Mouse (Mus musculus): ENCODE results near the gene Fbxl17.

DNA sequence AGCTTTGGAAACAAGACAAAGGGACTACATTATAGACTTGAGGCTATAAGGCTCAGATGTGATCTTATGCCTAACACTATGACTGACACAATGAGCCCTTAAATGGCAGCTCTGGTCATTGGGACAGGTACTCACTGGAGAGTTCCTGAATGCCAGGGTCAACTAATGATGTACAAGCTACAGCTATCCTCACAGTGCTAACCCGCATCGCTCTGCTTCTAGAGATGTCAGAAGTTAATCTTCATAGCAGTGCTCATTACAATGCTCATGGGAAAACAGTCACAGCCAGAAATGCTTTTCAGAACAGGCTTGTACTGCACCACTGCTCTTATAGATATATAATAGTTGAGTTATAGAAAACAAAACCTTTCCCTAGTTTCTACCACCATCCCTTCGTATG is 438.0 kb downstream of the Fbxl17 start:
- TF ChIP-seq CTCF (IDR thresholded peaks at IDR 0.05; ENCODE audit: extremely low read depth, insufficient read length, insufficient replicate concordance, low read depth, low read length) = no peak
- no peak for TF ChIP-seq POLR2A (IDR thresholded peaks at IDR 0.05; ENCODE audit: low read depth, low read length)

Data from small intestine, adult 2 months (tissue).